Mouse (Mus musculus) kidney, embryonic 14.5 days (tissue): Measurements from ENCODE around the gene Gm8126. TPM values are rescaled to one million over a fixed set of nuclear protein-coding genes. Genes with fewer than 3 reads are reported as not detected.
"Not testable (repeated sequence)": the region's sequence is repeated elsewhere in the genome, so short reads cannot be mapped to it uniquely, and the experiment has no call there.

Source experiments
- ATAC-seq: fragments of 200-750 bp; cut with Nextera tagmentation; 2 replicates; pipeline ENCODE4 v1.8.0; 2017; ENCODE audit warnings: moderate number of reproducible peaks, mild to moderate bottlenecking, moderate TSS enrichment, moderate library complexity; ENCODE audit not compliant: low FRiP score, low TSS enrichment
- H3K27ac ChIP-seq: fragments of 300-500 bp; sonication (generic); 2 replicates; pipeline ENCODE4 v1.5.1; 2014; ENCODE audit warnings: low read depth, mild to moderate bottlenecking, low read length, moderate library complexity, mixed read lengths
- H3K27me3 ChIP-seq: fragments of 300-500 bp; sonication (generic); 2 replicates; pipeline ENCODE4 v1.6.1; 2014; ENCODE audit warnings: mild to moderate bottlenecking, low read length; ENCODE audit not compliant: control insufficient read depth, insufficient read depth
- H3K36me3 ChIP-seq: fragments of 300-500 bp; sonication (generic); 2 replicates; pipeline ENCODE4 v1.6.1; 2014; ENCODE audit warnings: low read length, mixed read lengths; ENCODE audit not compliant: control insufficient read depth, insufficient read depth
- H3K4me1 ChIP-seq: fragments of 300-500 bp; sonication (generic); 2 replicates; pipeline ENCODE4 v1.6.1; 2014; ENCODE audit warnings: low read length, mixed read lengths; ENCODE audit not compliant: control insufficient read depth, insufficient read depth
- H3K4me2 ChIP-seq: fragments of 300-500 bp; sonication (generic); replicated peaks from 2 replicates; pipeline ENCODE4 v1.6.1; 2014; ENCODE audit warnings: low read depth, mild to moderate bottlenecking, low read length
- H3K4me3 ChIP-seq: fragments of 300-500 bp; sonication (generic); 2 replicates; pipeline ENCODE4 v1.5.1; 2014; ENCODE audit warnings: mild to moderate bottlenecking, low read length
- H3K9ac ChIP-seq: fragments of 300-500 bp; sonication (generic); 2 replicates; pipeline ENCODE4 v1.6.1; 2014; ENCODE audit warnings: low read depth, mild to moderate bottlenecking, low read length, moderate library complexity
- H3K9me3 ChIP-seq: fragments of 300-500 bp; sonication (generic); 2 replicates; pipeline ENCODE4 v1.6.1; 2016; ENCODE audit warnings: low read length; ENCODE audit not compliant: control insufficient read depth
- WGBS: fragments of 180-500 bp; shearing (Covaris S2); extraction: QIAGEN DNeasy Blood & Tissue Kit; methylation state at CpG from one replicate; pipeline ENCODE4 v1.1.7; 2014; 5-methylcytosine and 5-hydroxymethylcytosine counted together
- polyA plus RNA-seq: library from polyadenylated mRNA; unstranded; fragments of >200 nt; fragmentation: Nextera tagmentation; extraction: Ambion mirVana; gene quantifications from 2 replicates; pipeline ENCODE4 v1.2.1, GENCODE M21; 2014

The Gm8126 gene
- polyA plus RNA-seq, 1 experiment from 2014 or later = not detected

GRCm38 (mm10) chr14:43273161-43273560 is 14.7 kb downstream of the Gm8126 start:
- not testable (repeated sequence) for H3K27me3 ChIP-seq, H3K4me3 ChIP-seq, H3K9me3 ChIP-seq, ATAC-seq, H3K4me1 ChIP-seq, H3K9ac ChIP-seq, H3K4me2 ChIP-seq, H3K27ac ChIP-seq, H3K36me3 ChIP-seq
- 82% methylated on average over 1 of the region's 1 CpGs for WGBS

GRCm38 (mm10) chr14:43274986-43275511 is 16.6 kb downstream of the Gm8126 start, which contains the start of gene Gm9732:
Gm9732 (plus strand) TSS chr14:43275036.
- H3K4me2 ChIP-seq, H3K27ac ChIP-seq, H3K27me3 ChIP-seq, H3K36me3 ChIP-seq, H3K4me3 ChIP-seq, H3K9ac ChIP-seq, H3K9me3 ChIP-seq, ATAC-seq, H3K4me1 ChIP-seq: not testable (repeated sequence)
- 88% methylated on average over 8 of the region's 8 CpGs for WGBS

DNA sequence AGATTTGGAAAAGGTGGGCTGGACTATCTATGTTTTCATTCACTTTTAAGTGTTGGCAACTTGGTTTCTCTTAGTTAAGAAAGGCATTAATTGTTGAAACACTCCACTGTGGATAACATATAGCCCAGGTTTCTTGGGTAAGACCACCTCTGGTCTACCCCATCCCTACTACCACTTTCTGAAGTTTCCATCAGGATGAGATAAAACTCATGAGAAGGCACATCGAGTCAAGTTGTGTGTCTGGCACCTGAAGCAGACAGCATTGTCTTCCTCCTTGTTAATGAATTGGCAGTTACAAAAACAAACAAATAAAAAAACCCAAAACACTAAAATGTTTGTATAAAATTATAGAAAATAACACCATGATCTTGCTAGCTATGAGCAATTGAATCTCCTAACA is 17.3 kb downstream of the Gm8126 start:
- H3K9me3 ChIP-seq, H3K9ac ChIP-seq, H3K27ac ChIP-seq, H3K4me2 ChIP-seq, H3K4me1 ChIP-seq, H3K36me3 ChIP-seq, H3K27me3 ChIP-seq, ATAC-seq, H3K4me3 ChIP-seq: not testable (repeated sequence)
- WGBS = 84% methylated on average over 1 of the region's 1 CpGs

GRCm38 (mm10) chr14:43277468-43277867 is 19.0 kb downstream of the Gm8126 start:
- H3K27ac ChIP-seq, H3K27me3 ChIP-seq, ATAC-seq, H3K4me2 ChIP-seq, H3K36me3 ChIP-seq, H3K9me3 ChIP-seq, H3K4me3 ChIP-seq, H3K9ac ChIP-seq, H3K4me1 ChIP-seq: not testable (repeated sequence)
- 68% methylated on average over 2 of the region's 2 CpGs for WGBS

DNA sequence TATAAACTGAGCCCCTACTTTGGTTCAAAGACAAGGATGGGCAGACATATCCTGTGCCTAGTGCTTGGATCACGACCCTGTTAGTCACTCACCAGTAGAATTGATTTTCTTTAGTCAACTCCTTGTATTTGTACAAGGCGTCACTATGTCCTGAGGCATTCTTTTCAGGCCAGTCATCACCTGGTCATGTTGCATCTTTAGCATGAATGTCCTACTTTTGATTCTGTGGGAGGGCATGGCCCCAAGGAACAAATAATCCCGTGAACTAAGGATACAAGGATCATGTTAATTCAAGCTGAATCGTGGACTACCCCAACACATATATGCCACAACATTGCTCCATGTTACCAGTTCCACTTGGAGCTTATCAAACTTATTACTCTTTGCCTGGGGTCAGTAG is 19.7 kb downstream of the Gm8126 start:
- H3K9me3 ChIP-seq, H3K27me3 ChIP-seq, H3K27ac ChIP-seq, H3K36me3 ChIP-seq, H3K4me1 ChIP-seq, ATAC-seq, H3K4me3 ChIP-seq, H3K9ac ChIP-seq, H3K4me2 ChIP-seq: not testable (repeated sequence)
- WGBS = 59% methylated on average over 4 of the region's 4 CpGs

DNA sequence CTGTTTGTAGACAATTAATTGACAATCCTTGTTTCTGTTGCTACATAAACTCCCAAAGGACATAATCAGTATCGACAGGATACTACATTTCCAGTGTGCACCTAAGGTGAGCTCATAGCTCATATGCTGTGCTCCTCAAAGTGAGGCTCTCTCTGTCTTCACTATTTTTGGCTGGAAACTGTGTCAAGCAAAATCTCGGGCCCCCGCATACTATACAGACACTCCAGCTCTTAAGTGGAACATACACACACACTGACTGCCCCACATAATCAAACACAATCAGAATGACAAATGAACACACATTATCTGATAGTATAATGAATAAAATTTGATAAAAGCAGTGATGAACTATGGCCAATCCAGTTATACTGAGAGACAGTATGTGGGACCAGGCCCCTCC is 20.2 kb downstream of the Gm8126 start:
- ATAC-seq, H3K27ac ChIP-seq, H3K27me3 ChIP-seq, H3K36me3 ChIP-seq, H3K9me3 ChIP-seq, H3K4me2 ChIP-seq, H3K4me1 ChIP-seq, H3K9ac ChIP-seq, H3K4me3 ChIP-seq: not testable (repeated sequence)
- 93% methylated on average over 3 of the region's 3 CpGs for WGBS

GRCm38 (mm10) chr14:43293503-43293902 is 35.1 kb downstream of the Gm8126 start, which contains the start of gene Gm8127:
Gm8127 (minus strand) TSS chr14:43293832.
- not testable (repeated sequence) for H3K4me1 ChIP-seq, H3K9me3 ChIP-seq, H3K27me3 ChIP-seq, H3K36me3 ChIP-seq, H3K4me3 ChIP-seq, H3K4me2 ChIP-seq, ATAC-seq, H3K9ac ChIP-seq, H3K27ac ChIP-seq
- 84% methylated on average over 3 of the region's 3 CpGs for WGBS

Other genes starting within 250 kb of the Gm8126 start
- not detected in 2 replicates for gene Gm10376, start 243.0 kb upstream of the Gm8126 start, polyA plus RNA-seq
- gene Gm8094, start 182.0 kb upstream of the Gm8126 start, polyA plus RNA-seq = not detected in 2 replicates
- 0.10 and 0.12 TPM in 2 replicates for gene Gm8104, start 158.0 kb upstream of the Gm8126 start, polyA plus RNA-seq
- not detected in 2 replicates for gene Gm7233, start 78.8 kb upstream of the Gm8126 start, polyA plus RNA-seq
- gene Gm8122, start 23.3 kb upstream of the Gm8126 start, polyA plus RNA-seq = not detected in 2 replicates
- not detected in 2 replicates for gene Gm9732, start 16.4 kb downstream of the Gm8126 start, polyA plus RNA-seq
- gene Gm8127, start 35.2 kb downstream of the Gm8126 start, polyA plus RNA-seq = not detected in 2 replicates
- gene 1700001F09Rik, start 89.2 kb downstream of the Gm8126 start, polyA plus RNA-seq = not detected in 2 replicates
- gene Gm8138, start 157.7 kb downstream of the Gm8126 start, polyA plus RNA-seq = not detected in 2 replicates